Mouse (Mus musculus) lung, adult 2 months (tissue): Measurements from ENCODE around the gene 4921517D22Rik.

Experiments
- CTCF ChIP-seq: fragments of 200-500 bp; IDR thresholded peaks from 2 replicates; pipeline ENCODE4 v1.5.1; 2011; ENCODE audit warnings: mild to moderate bottlenecking, low read length, control low read depth; ENCODE audit not compliant: insufficient read depth
- POLR2A ChIP-seq: fragments of 200-500 bp; IDR thresholded peaks from 2 replicates; pipeline ENCODE4 v1.6.1; 2011; ENCODE audit warnings: low read depth, mild to moderate bottlenecking, control low read depth, low read length, borderline replicate concordance; ENCODE audit errors: extremely low read depth

- no peak for TF ChIP-seq CTCF
- no peak for TF ChIP-seq POLR2A
These were observed 41.3 kb downstream of the 4921517D22Rik start for GRCm38 (mm10) chr13:59652651-59653050.
